Mouse (Mus musculus) MEL (cell line): ENCODE measurements at regions not wholly inside any gene's neighbourhood (a gene's known extent, or its start where the extent isn't known, plus 50 kb on each side); places are given as distances from the start of the nearest gene placed in this dataset.

ENCODE experiments used
- DNase-seq: peaks from one replicate; pipeline ENCODE4 v3.0.0; 2011; ENCODE audit warnings: low read depth, low spot score
- H3K27ac ChIP-seq: 2 replicates; pipeline ENCODE4 v1.5.1; 2012; ENCODE audit warnings: low read depth, mild to moderate bottlenecking, control low read depth, low read length, moderate library complexity; ENCODE audit not compliant: control insufficient read depth
- H3K27me3 ChIP-seq, 2 experiments: fragments of 150-350 bp in 1 of 2; sonication (generic) in 1 of 2; 2 replicates each; pipeline ENCODE4 v1.6.1; 2012; ENCODE audit warnings: low read length in 2 of 2, mild to moderate bottlenecking in 2 of 2, improper control_type of control experiment in 1 of 2, moderate library complexity in 1 of 2; ENCODE audit not compliant: insufficient read depth in 2 of 2, control insufficient read depth in 1 of 2
- H3K36me3 ChIP-seq, 2 experiments: 2 replicates each; pipeline ENCODE4 v1.6.1; 2012 to 2014; ENCODE audit warnings: low read length in 2 of 2, improper control_type of control experiment in 1 of 2, inconsistent platforms in 1 of 2, mild to moderate bottlenecking in 1 of 2; ENCODE audit not compliant: insufficient read depth in 2 of 2, control insufficient read depth in 1 of 2
- H3K4me1 ChIP-seq, 2 experiments: fragments of 150-350 bp in 1 of 2; sonication (generic) in 1 of 2; 2 replicates each; pipeline ENCODE4 v1.6.1; 2012; ENCODE audit warnings: low read length in 2 of 2, improper control_type of control experiment in 1 of 2, mild to moderate bottlenecking in 1 of 2; ENCODE audit not compliant: insufficient read depth in 2 of 2, control insufficient read depth in 1 of 2
- H3K4me3 ChIP-seq, 2 experiments: fragments of 150-350 bp in 1 of 2; sonication (generic) in 1 of 2; 2 replicates each; pipeline ENCODE4 v1.5.1; 2012; ENCODE audit warnings: low read depth in 2 of 2, low read length in 2 of 2, mild to moderate bottlenecking in 2 of 2, moderate library complexity in 2 of 2, control low read depth in 1 of 2, improper control_type of control experiment in 1 of 2; ENCODE audit not compliant: control insufficient read depth in 1 of 2, insufficient read depth in 1 of 2
- H3K79me2 ChIP-seq: 2 replicates; pipeline ENCODE4 v1.6.1; 2012; ENCODE audit warnings: mild to moderate bottlenecking, low read length, moderate library complexity; ENCODE audit not compliant: control insufficient read depth, poor library complexity, insufficient read depth
- H3K9ac ChIP-seq: 2 replicates; pipeline ENCODE4 v1.6.1; 2012; ENCODE audit warnings: low read depth, mild to moderate bottlenecking, control low read depth, low read length, moderate library complexity; ENCODE audit not compliant: control insufficient read depth, poor library complexity, severe bottlenecking
- H3K9me3 ChIP-seq: fragments of 150-350 bp; sonication (generic); replicated peaks from 2 replicates; pipeline ENCODE4 v1.6.1; 2012; ENCODE audit warnings: mild to moderate bottlenecking, low read length, improper control_type of control experiment, moderate library complexity; ENCODE audit not compliant: insufficient read depth
- CTCF ChIP-seq, 3 experiments: IDR thresholded peaks in 2 of 3; conservative IDR thresholded peaks in 1 of 3; 2 replicates each; pipeline ENCODE4 v1.5.1; 2011 to 2012; ENCODE audit warnings: low read length in 3 of 3, low read depth in 2 of 3, mild to moderate bottlenecking in 2 of 3, improper control_type of control experiment in 1 of 3, inconsistent platforms in 1 of 3, mixed read lengths in 1 of 3, moderate library complexity in 1 of 3; ENCODE audit not compliant: control insufficient read depth in 1 of 3, insufficient read depth in 1 of 3, poor library complexity in 1 of 3, severe bottlenecking in 1 of 3
- GABPA ChIP-seq: IDR thresholded peaks from 2 replicates; pipeline ENCODE4 v1.6.1; 2012; ENCODE audit warnings: low read depth, mild to moderate bottlenecking, inconsistent platforms, low read length, improper control_type of control experiment, moderate library complexity
- JUND ChIP-seq: IDR thresholded peaks from 2 replicates; pipeline ENCODE4 v1.6.1; 2011; ENCODE audit warnings: low read depth, mild to moderate bottlenecking, improper control_type of control experiment, low read length
- KAT2A ChIP-seq: conservative IDR thresholded peaks from 2 replicates; pipeline ENCODE4 v1.6.1; 2012; ENCODE audit warnings: low read depth, low read length, improper control_type of control experiment, inconsistent platforms
- MAFK ChIP-seq: IDR thresholded peaks from 2 replicates; pipeline ENCODE4 v1.6.1; 2011; ENCODE audit warnings: low read depth, mild to moderate bottlenecking, low read length, improper control_type of control experiment, borderline replicate concordance
- MAZ ChIP-seq: IDR thresholded peaks from 2 replicates; pipeline ENCODE4 v1.6.1; 2012; ENCODE audit warnings: low read depth, mild to moderate bottlenecking, inconsistent platforms, low read length, improper control_type of control experiment
- MXI1 ChIP-seq: IDR thresholded peaks from 2 replicates; pipeline ENCODE4 v1.6.1; 2011; ENCODE audit warnings: mild to moderate bottlenecking, low read depth, low read length, improper control_type of control experiment
- NRF1 ChIP-seq: IDR thresholded peaks from 2 replicates; pipeline ENCODE4 v1.6.1; 2014; ENCODE audit warnings: low read depth, mild to moderate bottlenecking, inconsistent platforms, low read length, improper control_type of control experiment, moderate library complexity; ENCODE audit not compliant: poor library complexity, insufficient read depth, severe bottlenecking
- POLR2A ChIP-seq, 2 experiments: IDR thresholded peaks; 2 replicates each; pipeline ENCODE4 v1.6.1; 2011 to 2012; ENCODE audit warnings: low read length in 2 of 2, mild to moderate bottlenecking in 2 of 2, control low read depth in 1 of 2, improper control_type of control experiment in 1 of 2, low read depth in 1 of 2, moderate library complexity in 1 of 2; ENCODE audit not compliant: control insufficient read depth in 1 of 2, insufficient read depth in 1 of 2, poor library complexity in 1 of 2
- POLR2AphosphoS5 ChIP-seq: IDR thresholded peaks from 2 replicates; pipeline ENCODE4 v1.6.1; 2012; ENCODE audit warnings: low read depth, borderline replicate concordance, mild to moderate bottlenecking, inconsistent platforms, low read length, moderate library complexity, mixed read lengths
- RAD21 ChIP-seq: IDR thresholded peaks from 2 replicates; pipeline ENCODE4 v1.6.1; 2011; ENCODE audit warnings: mild to moderate bottlenecking, low read depth, low read length, improper control_type of control experiment
- RCOR1 ChIP-seq: IDR thresholded peaks from 2 replicates; pipeline ENCODE4 v1.6.1; 2012; ENCODE audit warnings: low read depth, mild to moderate bottlenecking, inconsistent platforms, low read length, improper control_type of control experiment
- SIN3A ChIP-seq: IDR thresholded peaks from 2 replicates; pipeline ENCODE4 v1.6.1; 2012; ENCODE audit warnings: low read length, improper control_type of control experiment, inconsistent platforms
- USF2 ChIP-seq, 2 experiments: IDR thresholded peaks; 2 replicates each; pipeline ENCODE4 v1.6.1; 2011 to 2012; ENCODE audit warnings: improper control_type of control experiment in 2 of 2, low read length in 2 of 2, borderline replicate concordance in 1 of 2, inconsistent platforms in 1 of 2, low read depth in 1 of 2, mild to moderate bottlenecking in 1 of 2; ENCODE audit not compliant: insufficient read depth in 1 of 2
- ZC3H11A ChIP-seq: IDR thresholded peaks from 2 replicates; pipeline ENCODE4 v1.6.1; 2012; ENCODE audit warnings: low read depth, mild to moderate bottlenecking, inconsistent platforms, low read length, improper control_type of control experiment
- ZKSCAN1 ChIP-seq: IDR thresholded peaks from 2 replicates; pipeline ENCODE4 v1.6.1; 2012; ENCODE audit warnings: low read depth, mild to moderate bottlenecking, inconsistent platforms, low read length, improper control_type of control experiment, moderate library complexity
- ZMIZ1 ChIP-seq: IDR thresholded peaks from 2 replicates; pipeline ENCODE4 v1.6.1; 2012; ENCODE audit warnings: low read depth, mild to moderate bottlenecking, inconsistent platforms, low read length, improper control_type of control experiment, moderate library complexity

DNA sequence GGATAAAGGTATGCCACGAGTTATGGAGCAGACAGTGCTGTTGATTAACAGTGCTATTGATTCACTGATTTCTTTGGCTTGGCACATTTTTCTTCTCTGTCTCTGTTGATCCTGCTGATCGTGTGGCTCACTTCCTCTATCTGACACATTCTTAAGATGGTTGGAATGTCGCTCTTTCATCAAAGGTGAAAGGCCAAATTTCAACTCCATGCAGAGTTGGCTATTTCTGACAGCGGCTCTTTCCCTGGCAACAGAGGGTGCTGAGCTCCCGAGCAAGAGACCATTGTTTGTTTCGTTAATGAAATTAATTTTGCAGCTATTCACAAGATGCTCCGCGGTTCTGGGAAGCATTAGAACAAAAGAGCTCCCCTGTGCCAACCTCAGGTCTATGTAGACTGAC, 180.3 kb downstream of the Cog6 start:
- TF ChIP-seq GABPA (no peak), POLR2A (IDR thresholded peaks at IDR 0.05; ENCODE audit: control insufficient read depth in 1 of 2, insufficient read depth in 1 of 2, low read depth in 1 of 2, low read length in 2 of 2, poor library complexity in 1 of 2) (no peak)
- Histone ChIP-seq H3K36me3 (no peaks in the 10 kb centered on the region), H3K9me3 (no peaks in the 10 kb centered on the region), H3K4me3 (no peak overlapping the region), H3K27ac (no peak overlapping the region), H3K79me2 (no peaks in the 10 kb centered on the region), H3K9ac (no peak overlapping the region), H3K27me3 (no peaks in the 10 kb centered on the region), H3K4me1 (no peaks in the 10 kb centered on the region)
- no peak for DNase-seq

- H3K9ac ChIP-seq: no peak overlapping the region
- TF ChIP-seq SIN3A (no peak), GABPA (no peak), RAD21 (no peak), POLR2A (IDR thresholded peaks at IDR 0.05; ENCODE audit: control insufficient read depth in 1 of 2, insufficient read depth in 1 of 2, low read depth in 1 of 2, low read length in 2 of 2, poor library complexity in 1 of 2) (no peak), ZMIZ1 (no peak), JUND (no peak), NRF1 (no peak), ZKSCAN1 (no peak), RCOR1 (no peak), POLR2AphosphoS5 (no peak), MAZ (no peak), USF2 (IDR thresholded peaks at IDR 0.05; ENCODE audit: borderline replicate concordance in 1 of 2, insufficient read depth in 1 of 2, low read depth in 1 of 2, low read length in 2 of 2) (no peak), ZC3H11A (no peak), KAT2A (no peak), MXI1 (no peak), MAFK (no peak), CTCF (IDR thresholded peaks at IDR 0.05 in 2 of 3, conservative IDR thresholded peaks at IDR 0.05 in 1 of 3; ENCODE audit: control insufficient read depth in 1 of 3, insufficient read depth in 1 of 3, low read depth in 2 of 3, low read length in 3 of 3, poor library complexity in 1 of 3, severe bottlenecking in 1 of 3) (no peak)
- TF ChIP-seq, all 39 proteins: peak for 0
- no peaks in the 10 kb centered on the region for H3K4me1 ChIP-seq
- no peaks in the 10 kb centered on the region for H3K79me2 ChIP-seq
- DNase-seq: no peak
- H3K4me3 ChIP-seq: no peak overlapping the region
- no peaks in the 10 kb centered on the region for H3K36me3 ChIP-seq
- H3K27me3 ChIP-seq: no peaks in the 10 kb centered on the region
- H3K27ac ChIP-seq: no peak overlapping the region
- no peaks in the 10 kb centered on the region for H3K9me3 ChIP-seq
These were observed 184.6 kb downstream of the Cog6 start for GRCm38 (mm10) chr3:52832421-52832820.
